Mouse (Mus musculus) hindbrain, embryonic 16.5 days (tissue): Measurements from ENCODE around the gene Itgal. TPM values are rescaled to one million over a fixed set of nuclear protein-coding genes. Genes with fewer than 3 reads are reported as not detected.

Experiments used
- ATAC-seq: fragments of 200-750 bp; cut with Nextera tagmentation; 2 replicates; pipeline ENCODE4 v1.8.0; 2017; ENCODE audit warnings: moderate TSS enrichment, moderate library complexity
- H3K27ac ChIP-seq: fragments of 300-500 bp; sonication (generic); 2 replicates; pipeline ENCODE4 v1.5.1; 2014; ENCODE audit warnings: low read depth, mild to moderate bottlenecking, control low read depth, low read length, moderate library complexity
- H3K27me3 ChIP-seq: fragments of 300-500 bp; sonication (generic); replicated peaks from 2 replicates; pipeline ENCODE4 v1.6.1; 2014; ENCODE audit warnings: low read length; ENCODE audit not compliant: control insufficient read depth, insufficient read depth
- H3K36me3 ChIP-seq: fragments of 300-500 bp; sonication (generic); 2 replicates; pipeline ENCODE4 v1.6.1; 2014; ENCODE audit warnings: mild to moderate bottlenecking, low read length, moderate library complexity, mixed read lengths; ENCODE audit not compliant: control insufficient read depth, insufficient read depth
- H3K4me1 ChIP-seq: fragments of 300-500 bp; sonication (generic); 2 replicates; pipeline ENCODE4 v1.6.1; 2014; ENCODE audit warnings: low read depth, low read length; ENCODE audit not compliant: control insufficient read depth, insufficient read depth
- H3K4me2 ChIP-seq: fragments of 300-500 bp; sonication (generic); 2 replicates; pipeline ENCODE4 v1.6.1; 2014; ENCODE audit warnings: mild to moderate bottlenecking, low read length, control low read depth, moderate library complexity
- H3K4me3 ChIP-seq: fragments of 300-500 bp; sonication (generic); 2 replicates; pipeline ENCODE4 v1.5.1; 2014; ENCODE audit warnings: mild to moderate bottlenecking, low read length, control low read depth, moderate library complexity
- H3K9ac ChIP-seq: fragments of 300-500 bp; sonication (generic); 2 replicates; pipeline ENCODE4 v1.6.1; 2014; ENCODE audit warnings: low read depth, mild to moderate bottlenecking, control low read depth, low read length, moderate library complexity
- H3K9me3 ChIP-seq: fragments of 300-500 bp; sonication (generic); 2 replicates; pipeline ENCODE4 v1.6.1; 2014; ENCODE audit warnings: mild to moderate bottlenecking, low read length, moderate library complexity; ENCODE audit not compliant: control insufficient read depth
- WGBS: fragments of 180-500 bp; shearing (Covaris S2); extraction: QIAGEN DNeasy Blood & Tissue Kit; methylation state at CpG from one replicate; pipeline ENCODE4 v1.1.7; 2014; 5-methylcytosine and 5-hydroxymethylcytosine counted together
- polyA plus RNA-seq: library from polyadenylated mRNA; unstranded; fragments of >200 nt; fragmentation: Nextera tagmentation; extraction: Ambion mirVana; gene quantifications from 2 replicates; pipeline ENCODE4 v1.2.1, GENCODE M21; 2015

Gene Itgal
- polyA plus RNA-seq, 1 experiment from 2014 or later: 0.26 TPM

GRCm38 (mm10) chr7:127290142-127290541 lies 5.9 kb upstream of the Itgal start:
- H3K4me3 ChIP-seq: no peak overlapping the region
- no peak for ATAC-seq
- H3K9me3 ChIP-seq: peaks cover 8% of the 10 kb centered on the region
- no peak overlapping the region for H3K4me2 ChIP-seq
- no peaks in the 10 kb centered on the region for H3K4me1 ChIP-seq
- no peak overlapping the region for H3K27ac ChIP-seq
- no peak overlapping the region for H3K9ac ChIP-seq
- H3K27me3 ChIP-seq: no peaks in the 10 kb centered on the region; the same call in 1 of the 2 replicates
- no peaks in the 10 kb centered on the region for H3K36me3 ChIP-seq
- WGBS: 59% methylated on average over 8 of the region's 8 CpGs

DNA sequence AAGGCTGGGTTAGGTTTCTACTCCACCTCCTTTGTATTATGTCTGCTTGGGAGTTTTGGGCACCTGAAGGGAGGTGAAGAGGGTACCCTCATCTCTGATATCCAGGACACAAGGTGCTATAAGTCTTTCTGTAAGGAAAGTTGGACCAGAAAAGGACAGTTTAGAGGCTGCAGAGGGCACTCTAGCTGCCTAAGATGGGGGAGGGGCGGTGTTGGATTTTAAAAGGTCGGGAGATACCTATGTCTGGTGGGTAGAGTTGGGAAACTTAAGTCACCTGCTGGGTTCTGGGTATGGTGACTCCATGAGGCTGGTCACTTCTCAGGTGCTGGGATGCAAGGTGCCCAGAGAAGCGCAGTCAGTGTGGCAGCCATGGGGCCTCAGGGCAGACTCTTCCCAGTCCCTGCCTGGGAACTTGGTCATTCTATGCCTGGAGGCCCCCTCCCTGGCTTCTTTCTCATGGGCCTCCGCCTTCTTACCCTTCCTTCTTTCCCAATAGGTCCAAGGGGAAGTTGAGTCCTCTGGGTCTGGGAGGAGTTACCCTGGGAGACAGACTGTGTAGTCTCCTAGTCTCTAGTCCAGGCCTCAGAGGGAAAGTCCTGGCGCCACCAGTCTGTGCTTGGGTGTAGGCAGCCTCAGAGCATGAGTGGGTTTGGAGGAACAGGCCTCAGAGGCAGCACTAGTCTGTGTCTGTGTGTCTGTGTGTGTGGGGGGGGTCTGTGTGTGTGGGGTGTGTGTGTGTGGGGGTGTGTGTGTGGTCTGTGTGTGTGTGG lies 911 bp downstream of the Itgal start:
- H3K27ac ChIP-seq: no peak overlapping the region

GRCm38 (mm10) chr7:127297586-127298193 lies 1.6 kb downstream of the Itgal start:
- Histone ChIP-seq H3K27ac (no peak overlapping the region), H3K9me3 (no peaks in the 10 kb centered on the region), H3K36me3 (no peaks in the 10 kb centered on the region), H3K9ac (no peak overlapping the region), H3K4me3 (no peak overlapping the region), H3K4me1 (no peaks in the 10 kb centered on the region), H3K27me3 (no peaks in the 10 kb centered on the region), H3K4me2 (no peak overlapping the region)
- no peak for ATAC-seq
- 97% methylated on average over 4 of the region's 5 CpGs for WGBS

More for the DNA sequence above, 911 bp downstream of the Itgal start:
- Histone ChIP-seq H3K4me2 (no peak overlapping the region), H3K9ac (no peak overlapping the region), H3K36me3 (no peaks in the 10 kb centered on the region), H3K4me3 (no peak overlapping the region), H3K9me3 (no peaks in the 10 kb centered on the region), H3K27me3 (no peaks in the 10 kb centered on the region), H3K4me1 (no peaks in the 10 kb centered on the region)
- no peak for ATAC-seq
- WGBS: 86% methylated on average over 5 of the region's 5 CpGs

DNA sequence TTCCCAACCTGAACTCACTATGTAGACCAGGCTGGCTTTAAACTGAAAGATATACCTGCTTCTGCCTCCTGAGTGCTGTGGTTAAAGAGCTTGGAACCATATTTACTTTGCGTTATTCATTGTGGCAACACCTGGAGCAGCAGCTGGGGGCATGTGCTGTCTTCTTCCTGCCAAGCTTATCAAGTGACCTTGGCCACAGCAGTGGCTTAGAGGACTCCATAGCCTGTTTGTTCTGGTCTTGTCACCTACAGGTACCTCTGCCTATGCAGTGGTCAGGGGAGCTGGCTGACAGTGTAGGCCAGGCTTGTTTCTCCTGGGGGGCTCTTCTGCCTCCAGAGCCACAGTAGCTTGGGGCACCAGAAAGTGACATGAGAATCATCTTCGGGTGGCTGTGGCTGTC lies 12.4 kb downstream of the Itgal start:
- no peak for ATAC-seq
- Histone ChIP-seq H3K36me3 (no peaks in the 10 kb centered on the region), H3K4me3 (no peak overlapping the region), H3K4me2 (no peak overlapping the region), H3K9ac (no peak overlapping the region), H3K27me3 (no peaks in the 10 kb centered on the region), H3K4me1 (no peaks in the 10 kb centered on the region), H3K27ac (no peak overlapping the region), H3K9me3 (no peaks in the 10 kb centered on the region)
- WGBS: 77% methylated on average over 2 of the region's 2 CpGs

- no peak overlapping the region for H3K4me3 ChIP-seq
- 69% methylated on average over 4 of the region's 4 CpGs for WGBS
- H3K27me3 ChIP-seq: no peaks in the 10 kb centered on the region
- ATAC-seq: peak; percentile 56; the same call in 1 of the 2 replicates
- H3K36me3 ChIP-seq: no peaks in the 10 kb centered on the region
- H3K4me2 ChIP-seq: no peak overlapping the region
- no peak overlapping the region for H3K9ac ChIP-seq
- H3K27ac ChIP-seq: no peak overlapping the region
- no peaks in the 10 kb centered on the region for H3K9me3 ChIP-seq
- H3K4me1 ChIP-seq: no peaks in the 10 kb centered on the region
Measured at GRCm38 (mm10) chr7:127308887-127309286, 12.8 kb downstream of the Itgal start.

- WGBS: 77% methylated on average over 12 of the region's 12 CpGs
- H3K27ac ChIP-seq: no peak overlapping the region
- ATAC-seq: no peak
Measured at GRCm38 (mm10) chr7:127309951-127310350, 13.9 kb downstream of the Itgal start.

DNA sequence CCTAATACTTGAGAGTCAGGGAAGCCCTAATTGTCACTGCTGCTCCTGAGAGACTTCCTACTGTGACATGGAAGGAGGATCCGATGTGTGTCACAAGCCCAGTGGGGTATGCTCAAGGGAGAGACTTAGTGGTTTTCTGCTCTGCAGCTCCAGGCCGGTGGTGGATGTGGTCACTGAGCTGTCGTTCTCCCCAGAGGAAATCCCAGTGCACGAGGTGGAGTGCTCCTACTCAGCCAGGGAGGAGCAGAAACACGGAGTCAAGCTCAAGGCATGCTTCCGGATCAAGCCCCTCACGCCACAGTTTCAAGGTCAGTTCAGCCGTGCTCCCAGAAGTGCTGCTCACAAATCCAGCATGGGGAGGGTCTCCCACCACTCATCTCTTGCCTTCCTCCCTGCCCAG lies 17.9 kb downstream of the Itgal start:
- Histone ChIP-seq H3K27me3 (no peaks in the 10 kb centered on the region), H3K9ac (no peak overlapping the region), H3K36me3 (no peaks in the 10 kb centered on the region), H3K4me2 (no peak overlapping the region), H3K9me3 (no peaks in the 10 kb centered on the region), H3K4me3 (no peak overlapping the region), H3K4me1 (no peaks in the 10 kb centered on the region), H3K27ac (no peak overlapping the region)
- ATAC-seq: no peak
- 46% methylated on average over 8 of the region's 8 CpGs for WGBS

More at GRCm38 (mm10) chr7:127309951-127310350, 13.9 kb downstream of the Itgal start:
- no peaks in the 10 kb centered on the region for H3K27me3 ChIP-seq
- no peaks in the 10 kb centered on the region for H3K9me3 ChIP-seq
- no peaks in the 10 kb centered on the region for H3K4me1 ChIP-seq
- no peak overlapping the region for H3K4me2 ChIP-seq
- H3K9ac ChIP-seq: no peak overlapping the region
- no peak overlapping the region for H3K4me3 ChIP-seq
- H3K36me3 ChIP-seq: no peaks in the 10 kb centered on the region

GRCm38 (mm10) chr7:127321106-127321505 lies 25.0 kb downstream of the Itgal start:
- no peaks in the 10 kb centered on the region for H3K36me3 ChIP-seq
- H3K4me2 ChIP-seq: no peak overlapping the region
- H3K4me1 ChIP-seq: no peaks in the 10 kb centered on the region
- ATAC-seq: no peak
- no peak overlapping the region for H3K4me3 ChIP-seq
- H3K27me3 ChIP-seq: no peaks in the 10 kb centered on the region
- no peak overlapping the region for H3K9ac ChIP-seq
- no peaks in the 10 kb centered on the region for H3K9me3 ChIP-seq
- WGBS: 75% methylated on average over 4 of the region's 4 CpGs
- H3K27ac ChIP-seq: no peak overlapping the region

DNA sequence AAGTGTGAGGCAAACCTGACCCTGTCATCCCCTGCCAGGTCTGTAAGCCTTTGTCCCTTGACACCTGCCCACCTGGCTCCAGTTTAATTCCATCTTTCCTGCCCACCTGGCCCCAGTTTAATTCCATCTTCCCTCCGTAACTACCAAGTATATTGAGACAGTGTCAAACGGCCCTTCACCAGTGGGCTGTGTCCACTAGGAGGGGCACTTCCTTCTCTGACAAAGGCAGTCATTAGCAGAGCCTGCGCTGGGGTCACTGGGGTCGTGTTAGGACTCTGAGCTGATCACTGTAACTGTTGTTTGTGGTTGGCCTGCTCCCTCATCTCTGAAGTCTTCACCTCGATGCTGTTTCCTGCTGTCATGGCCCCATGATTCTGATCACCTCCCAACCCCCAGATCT lies 26.0 kb downstream of the Itgal start:
- no peak overlapping the region for H3K27ac ChIP-seq
- H3K36me3 ChIP-seq: no peaks in the 10 kb centered on the region
- H3K9ac ChIP-seq: no peak overlapping the region
- no peaks in the 10 kb centered on the region for H3K4me1 ChIP-seq
- H3K27me3 ChIP-seq: no peaks in the 10 kb centered on the region
- no peak overlapping the region for H3K4me2 ChIP-seq
- 52% methylated on average over 5 of the region's 5 CpGs for WGBS
- H3K4me3 ChIP-seq: no peak overlapping the region
- ATAC-seq: no peak
- no peaks in the 10 kb centered on the region for H3K9me3 ChIP-seq
